ENCODE assay signal across 9 mouse cellular contexts in the genomic region with DNA sequence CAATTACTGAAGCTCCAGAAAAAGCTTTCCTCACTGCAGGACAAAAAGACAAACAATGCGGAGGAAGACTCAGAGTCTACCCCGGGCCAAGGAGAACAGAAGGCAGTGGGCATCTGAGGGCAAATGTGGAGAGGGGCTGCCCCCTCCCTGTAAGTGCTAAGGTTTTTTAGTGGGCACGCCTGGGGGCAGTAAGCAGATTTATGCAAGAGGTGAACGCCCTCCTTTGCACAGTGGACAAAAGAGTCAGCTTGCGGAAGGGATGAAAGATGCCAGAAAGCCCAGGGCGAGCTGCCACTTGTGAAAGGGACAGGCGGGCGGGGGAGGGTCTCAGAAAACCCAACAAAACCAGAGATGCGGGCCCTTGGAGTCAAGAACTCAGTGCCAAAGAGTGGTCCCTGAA.
DNase-seq lines count a peak whose midpoint lies in the region; ATAC-seq lines count a peak whose summit lies in the region.
"Had no signal": no experiment of that assay in that cellular context is flagged by ENCODE, and none has a peak within 500 bp of the region (broad histone marks: within the 10 kb centered on the region; RNA-seq: fewer than 3 reads in every experiment).

No protein-coding gene starts in this region.

- H3K9me3 ChIP-seq in lung, embryonic 15.5 days, result no peaks in the 10 kb centered on the region
- 0 out of 2 replicates have a peak, but pooled peaks cover 2% of the 10 kb centered on the region for H3K9me3 ChIP-seq in embryonic facial prominence, embryonic 13.5 days
- no peaks in the 10 kb centered on the region for H3K9me3 ChIP-seq in limb, embryonic 11.5 days (ENCODE audit: control insufficient read depth, low read length)
- H3K9me3 ChIP-seq in stomach, embryonic 14.5 days (ENCODE audit: control insufficient read depth, low read depth, low read length), result no peaks in the 10 kb centered on the region

- H3K4me2 ChIP-seq in lung, embryonic 15.5 days, result no peak overlapping the region
- no peak overlapping the region for H3K4me2 ChIP-seq in embryonic facial prominence, embryonic 13.5 days
- H3K4me2 ChIP-seq in limb, embryonic 11.5 days (ENCODE audit: low read depth, severe bottlenecking), result no peak overlapping the region
- H3K4me2 ChIP-seq in stomach, embryonic 14.5 days (replicated peaks; ENCODE audit: low read depth, low read length), result no peak overlapping the region

- 53% methylated on average over 9 of the region's 9 CpGs for WGBS in lung, embryonic 15.5 days
- 43% methylated on average over 9 of the region's 9 CpGs for WGBS in embryonic facial prominence, embryonic 13.5 days
- 68% methylated on average over 9 of the region's 9 CpGs for WGBS in limb, embryonic 11.5 days
- WGBS in stomach, embryonic 14.5 days, result 46% methylated on average over 9 of the region's 9 CpGs

- H3K4me3 ChIP-seq in lung, embryonic 15.5 days, result no peak overlapping the region
- H3K4me3 ChIP-seq in embryonic facial prominence, embryonic 13.5 days, result no peak overlapping the region
- H3K4me3 ChIP-seq in limb, embryonic 11.5 days (ENCODE audit: low read depth, low read length), result no peak overlapping the region
- H3K4me3 ChIP-seq in stomach, embryonic 14.5 days (ENCODE audit: low read depth, low read length), result no peak overlapping the region

- no peak for ATAC-seq in lung, embryonic 15.5 days (ENCODE audit: borderline replicate concordance, extremely low read depth, low FRiP score, low TSS enrichment)
- ATAC-seq in embryonic facial prominence, embryonic 13.5 days (ENCODE audit: insufficient number of reproducible peaks, insufficient read depth, low FRiP score, low TSS enrichment, low read depth), result no peak
- ATAC-seq in limb, embryonic 11.5 days (ENCODE audit: insufficient number of reproducible peaks, low FRiP score, low TSS enrichment, low read depth), result no peak
- ATAC-seq in stomach, embryonic 14.5 days (ENCODE audit: insufficient number of reproducible peaks, insufficient read depth, low FRiP score, low read depth), result 0 out of 2 replicates have a peak, but pooled peaks have one; percentile 25
- no peak for ATAC-seq in megakaryocyte-erythroid progenitor cell, adult 5-6 weeks (replicated peaks; ENCODE audit: low FRiP score, low TSS enrichment, poor library complexity, severe bottlenecking)
- ATAC-seq in granulocyte monocyte progenitor cell, adult 5-6 weeks (replicated peaks; ENCODE audit: poor library complexity, severe bottlenecking), result no peak

- H3K4me1 ChIP-seq in lung, embryonic 15.5 days, result peaks cover 22% of the 10 kb centered on the region
- H3K4me1 ChIP-seq in embryonic facial prominence, embryonic 13.5 days, result peaks cover 65% of the 10 kb centered on the region
- H3K4me1 ChIP-seq in limb, embryonic 11.5 days (ENCODE audit: control insufficient read depth, insufficient read depth, low read length), result peaks cover 13% of the 10 kb centered on the region; the same call in 1 of the 2 replicates
- peaks cover 7% of the 10 kb centered on the region; the same call in 1 of the 2 replicates for H3K4me1 ChIP-seq in stomach, embryonic 14.5 days (ENCODE audit: control insufficient read depth, insufficient read depth, low read length)

- peak overlapping the region; percentile 27 for H3K27ac ChIP-seq in lung, embryonic 15.5 days
- peak overlapping the region; percentile 76 for H3K27ac ChIP-seq in embryonic facial prominence, embryonic 13.5 days
- H3K27ac ChIP-seq in limb, embryonic 11.5 days (replicated peaks; ENCODE audit: low read depth, low read length), result no peak overlapping the region
- peak overlapping the region; percentile 22; the same call in 1 of the 2 replicates for H3K27ac ChIP-seq in stomach, embryonic 14.5 days (ENCODE audit: low read length)

- no peak overlapping the region for H3K9ac ChIP-seq in lung, embryonic 15.5 days
- H3K9ac ChIP-seq in embryonic facial prominence, embryonic 13.5 days, result no peak overlapping the region
- H3K9ac ChIP-seq in limb, embryonic 11.5 days (ENCODE audit: low read length), result peak overlapping the region; percentile 28; the same call in 1 of the 2 replicates
- H3K9ac ChIP-seq in stomach, embryonic 14.5 days (replicated peaks; ENCODE audit: low read depth, low read length), result no peak overlapping the region

- H3K36me3 ChIP-seq in lung, embryonic 15.5 days, result no peaks in the 10 kb centered on the region
- H3K36me3 ChIP-seq in embryonic facial prominence, embryonic 13.5 days, result no peaks in the 10 kb centered on the region
- no peaks in the 10 kb centered on the region for H3K36me3 ChIP-seq in limb, embryonic 11.5 days (ENCODE audit: control insufficient read depth, insufficient read depth, low read length)
- no peaks in the 10 kb centered on the region for H3K36me3 ChIP-seq in stomach, embryonic 14.5 days (ENCODE audit: control insufficient read depth, insufficient read depth, low read length)

- no peaks in the 10 kb centered on the region for H3K27me3 ChIP-seq in lung, embryonic 15.5 days
- H3K27me3 ChIP-seq in embryonic facial prominence, embryonic 13.5 days, result no peaks in the 10 kb centered on the region
- no peaks in the 10 kb centered on the region for H3K27me3 ChIP-seq in limb, embryonic 11.5 days (ENCODE audit: control insufficient read depth, insufficient read depth, low read length)
- H3K27me3 ChIP-seq in stomach, embryonic 14.5 days (ENCODE audit: control insufficient read depth, insufficient read depth, low read length), result no peaks in the 10 kb centered on the region

- no peak for DNase-seq in lung, postnatal 4 days
- DNase-seq in limb, embryonic 11.5 days (ENCODE audit: low spot score), result no peak
- no peak for DNase-seq in left cerebral cortex, adult 9 months (ENCODE audit: low spot score in 2 of 2)
- DNase-seq: layer of hippocampus, adult 9-11 months had no signal
